Mouse (Mus musculus) large intestine, adult 2 months (tissue): ENCODE measurements at regions not wholly inside any gene's neighbourhood (a gene's known extent, or its start where the extent isn't known, plus 50 kb on each side); places are given as distances from the start of the nearest gene placed in this dataset.

Experiments used
- DNase-seq: peaks from one replicate; pipeline ENCODE4 v3.0.0-alpha.2; 2012; ENCODE audit warnings: low read depth, low spot score
- WGBS: fragments of 180-500 bp; shearing (Covaris S2); methylation state at CpG from one replicate; pipeline ENCODE4 v1.1.7; 2018; 5-methylcytosine and 5-hydroxymethylcytosine counted together

- WGBS, result 59% methylated on average over 11 of the region's 11 CpGs
Measured at GRCm38 (mm10) chr11:111260691-111261383, 194.9 kb downstream of the Kcnj2 start.

GRCm38 (mm10) chr11:111273651-111274050 lies 207.7 kb downstream of the Kcnj2 start:
- no peak for DNase-seq

More at GRCm38 (mm10) chr11:111260691-111261383, 194.9 kb downstream of the Kcnj2 start:
- DNase-seq, result no peak

GRCm38 (mm10) chr11:111280769-111281168 lies 214.8 kb downstream of the Kcnj2 start:
- WGBS, result 37% methylated on average over 2 of the region's 2 CpGs
- no peak for DNase-seq

- DNase-seq, result no peak
- 43% methylated on average over 7 of the region's 7 CpGs for WGBS
Measured at GRCm38 (mm10) chr11:111281237-111282160, 215.5 kb downstream of the Kcnj2 start.

- 45% methylated on average over 2 of the region's 2 CpGs for WGBS
- DNase-seq, result no peak
Measured at GRCm38 (mm10) chr11:111282283-111282682, 216.3 kb downstream of the Kcnj2 start.

GRCm38 (mm10) chr11:111290537-111290936 lies 224.6 kb downstream of the Kcnj2 start:
- DNase-seq, result no peak

GRCm38 (mm10) chr11:111296309-111296721 lies 230.4 kb downstream of the Kcnj2 start:
- WGBS, result 39% methylated on average over 9 of the region's 9 CpGs
- DNase-seq, result no peak

GRCm38 (mm10) chr11:111312802-111313201 lies 246.8 kb downstream of the Kcnj2 start:
- no peak for DNase-seq
- 31% methylated on average over 3 of the region's 3 CpGs for WGBS

GRCm38 (mm10) chr11:111313566-111313965 lies 247.6 kb downstream of the Kcnj2 start:
- DNase-seq, result no peak

GRCm38 (mm10) chr11:111321576-111321975 lies 255.6 kb downstream of the Kcnj2 start:
- WGBS, result 40% methylated on average over 5 of the region's 5 CpGs
- no peak for DNase-seq

More at GRCm38 (mm10) chr11:111313566-111313965, 247.6 kb downstream of the Kcnj2 start:
- 70% methylated on average over 3 of the region's 3 CpGs for whole genome bisulfite sequencing

- WGBS, result 76% methylated on average over 5 of the region's 5 CpGs
- DNase-seq, result no peak
Measured at GRCm38 (mm10) chr11:111324453-111325010, 258.6 kb downstream of the Kcnj2 start.

- DNase-seq, result no peak
- 72% methylated on average over 3 of the region's 3 CpGs for WGBS
Measured at GRCm38 (mm10) chr11:111326915-111327314, 261.0 kb downstream of the Kcnj2 start.

- DNase-seq, result no peak
- WGBS, result 56% methylated on average over 1 of the region's 1 CpGs
Measured at GRCm38 (mm10) chr11:111328258-111328657, 262.3 kb downstream of the Kcnj2 start.

GRCm38 (mm10) chr11:111331592-111331991 lies 265.6 kb downstream of the Kcnj2 start:
- DNase-seq, result no peak

- 55% methylated on average over 3 of the region's 3 CpGs for WGBS
- no peak for DNase-seq
Measured at GRCm38 (mm10) chr11:111333021-111333420, 267.1 kb downstream of the Kcnj2 start.

- WGBS, result 36% methylated on average over 1 of the region's 1 CpGs
- no peak for DNase-seq
Measured at GRCm38 (mm10) chr11:111347562-111347961, 281.6 kb downstream of the Kcnj2 start.

- WGBS, result 53% methylated on average over 4 of the region's 4 CpGs
- DNase-seq, result no peak
Measured at GRCm38 (mm10) chr11:111350028-111350427, 284.1 kb downstream of the Kcnj2 start.

GRCm38 (mm10) chr11:111363363-111363762 lies 297.4 kb downstream of the Kcnj2 start:
- DNase-seq, result no peak
- 85% methylated on average over 1 of the region's 1 CpGs for WGBS

GRCm38 (mm10) chr11:111377165-111377564 lies 311.2 kb downstream of the Kcnj2 start:
- DNase-seq, result no peak
- WGBS, result 69% methylated on average over 4 of the region's 4 CpGs

- no peak for DNase-seq
- 69% methylated on average over 3 of the region's 3 CpGs for WGBS
Measured at GRCm38 (mm10) chr11:111379842-111380241, 313.9 kb downstream of the Kcnj2 start.
